Mouse (Mus musculus) myocyte (in vitro differentiated cells): Measurements from ENCODE around the gene 1700023F06Rik.

Experiments
- POLR2A ChIP-seq: IDR thresholded peaks from one replicate; pipeline ENCODE4 v1.6.1; 2011; ENCODE audit warnings: low read depth, mild to moderate bottlenecking, control low read depth, moderate library complexity; ENCODE audit not compliant: insufficient read length
- TCF12 ChIP-seq: IDR thresholded peaks from one replicate; pipeline ENCODE4 v1.6.1; 2011; ENCODE audit warnings: mild to moderate bottlenecking, control low read depth; ENCODE audit not compliant: poor library complexity, insufficient read depth, severe bottlenecking

DNA sequence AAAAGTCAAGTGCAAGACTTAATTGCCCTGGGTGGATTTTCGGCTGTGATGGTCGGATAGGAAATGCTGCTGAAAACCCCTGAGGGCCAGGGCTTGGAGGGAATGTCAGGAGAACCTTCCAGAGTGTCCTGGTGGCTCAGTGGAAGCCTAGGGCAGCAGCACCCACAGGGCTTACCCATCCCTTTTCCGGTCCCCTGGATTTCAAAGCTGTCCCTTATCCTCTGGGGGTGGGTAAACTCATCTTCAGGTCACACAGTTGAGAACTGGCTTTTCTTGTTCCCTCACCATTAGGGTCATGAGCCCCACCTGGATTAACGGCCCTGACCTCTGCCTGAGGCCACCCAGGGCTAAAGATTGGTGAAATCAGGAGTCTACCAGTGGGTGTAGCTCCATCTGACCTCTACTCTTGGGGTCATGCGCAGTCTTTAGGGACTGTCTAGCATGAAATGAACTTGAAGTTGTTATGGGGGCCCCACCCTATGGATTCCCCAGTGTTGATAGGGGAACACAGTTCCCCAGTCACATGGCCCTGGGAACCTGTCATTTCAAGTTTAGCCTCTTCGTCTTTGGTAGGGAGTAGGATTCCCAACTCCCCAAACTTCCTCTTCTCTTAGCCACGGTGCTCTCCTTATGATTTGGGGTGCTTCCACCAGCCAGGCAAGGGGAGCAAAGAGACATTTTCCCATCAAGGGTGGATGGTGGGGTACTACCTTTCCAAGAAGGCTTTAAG is 35.2 kb downstream of the 1700023F06Rik start:
- TF ChIP-seq POLR2A (no peak), TCF12 (no peak)
